Mouse (Mus musculus) midbrain, postnatal 0 days (tissue): ENCODE data around the gene Satb1. TPM values are rescaled to one million over a fixed set of nuclear protein-coding genes. Genes with fewer than 3 reads are reported as not detected.

Experiments used
- ATAC-seq: fragments of 200-750 bp; cut with Nextera tagmentation; 2 replicates; pipeline ENCODE4 v1.8.0; 2017; ENCODE audit warnings: moderate number of reproducible peaks, mild to moderate bottlenecking, moderate TSS enrichment, moderate library complexity; ENCODE audit not compliant: low FRiP score
- DNase-seq: peaks from one replicate; pipeline ENCODE4 v3.0.0-alpha.2; 2015; ENCODE audit warnings: low spot score
- H3K27ac ChIP-seq: fragments of 300-500 bp; sonication (generic); 2 replicates; pipeline ENCODE4 v1.5.1; 2014; ENCODE audit warnings: low read depth, mild to moderate bottlenecking, low read length, mixed read lengths
- H3K27me3 ChIP-seq: fragments of 300-500 bp; sonication (generic); 2 replicates; pipeline ENCODE4 v1.6.1; 2014; ENCODE audit warnings: low read length, control low read depth, mixed read lengths; ENCODE audit not compliant: insufficient read depth
- H3K36me3 ChIP-seq: fragments of 300-500 bp; sonication (generic); 2 replicates; pipeline ENCODE4 v1.6.1; 2014; ENCODE audit warnings: low read length, control low read depth, mixed read lengths; ENCODE audit not compliant: insufficient read depth
- H3K4me1 ChIP-seq: fragments of 300-500 bp; sonication (generic); 2 replicates; pipeline ENCODE4 v1.6.1; 2014; ENCODE audit warnings: mild to moderate bottlenecking, control low read depth, antibody characterized with exemption, low read length, mixed read lengths; ENCODE audit not compliant: insufficient read depth
- H3K4me2 ChIP-seq: fragments of 300-500 bp; sonication (generic); 2 replicates; pipeline ENCODE4 v1.6.1; 2014; ENCODE audit warnings: low read depth, mild to moderate bottlenecking, low read length, mixed read lengths; ENCODE audit not compliant: poor library complexity, severe bottlenecking
- H3K4me3 ChIP-seq: fragments of 300-500 bp; sonication (generic); 2 replicates; pipeline ENCODE4 v1.5.1; 2014; ENCODE audit warnings: low read depth, mild to moderate bottlenecking, low read length, moderate library complexity
- H3K9ac ChIP-seq: fragments of 300-500 bp; sonication (generic); replicated peaks from 2 replicates; pipeline ENCODE4 v1.6.1; 2014; ENCODE audit warnings: mild to moderate bottlenecking, low read length, moderate library complexity, mixed read lengths; ENCODE audit not compliant: poor library complexity, severe bottlenecking
- H3K9me3 ChIP-seq: fragments of 300-500 bp; sonication (generic); 2 replicates; pipeline ENCODE4 v1.6.1; 2016; ENCODE audit warnings: low read length, control low read depth
- CTCF ChIP-seq: IDR thresholded peaks from 2 replicates; pipeline ENCODE4 v1.5.1; 2016; ENCODE audit warnings: antibody characterized with exemption, mild to moderate bottlenecking
- WGBS: fragments of 180-500 bp; shearing (Covaris S2); extraction: QIAGEN DNeasy Blood & Tissue Kit; methylation state at CpG from one replicate; pipeline ENCODE4 v1.1.7; 2014; 5-methylcytosine and 5-hydroxymethylcytosine counted together
- polyA plus RNA-seq: library from polyadenylated mRNA; unstranded; fragments of >200 nt; fragmentation: Nextera tagmentation; extraction: Ambion mirVana; gene quantifications from 2 replicates; pipeline ENCODE4 v1.2.1, GENCODE M21; 2015
- total RNA-seq: library from RNA; depleted of rRNA; stranded (reverse); fragments of >200 nt; gene quantifications from 2 replicates; pipeline ENCODE4 v1.2.3, GENCODE M21; 2014

Gene Satb1
- total and polyA plus RNA-seq, 2 experiments from 2014 or later = 13.6 to 29.8 TPM

GRCm38 (mm10) chr17:51839484-51839883 lies 6.4 kb upstream of the Satb1 start:
- no peak overlapping the region for H3K9ac ChIP-seq
- 72% methylated on average over 5 of the region's 5 CpGs for WGBS
- TF ChIP-seq CTCF = no peak
- no peaks in the 10 kb centered on the region for H3K4me1 ChIP-seq
- peaks cover 6% of the 10 kb centered on the region; the same call in 1 of the 2 replicates for H3K27me3 ChIP-seq
- ATAC-seq (no peak), DNase-seq (no peak)
- no peak overlapping the region for H3K4me2 ChIP-seq
- H3K4me3 ChIP-seq = no peak overlapping the region
- H3K27ac ChIP-seq = no peak overlapping the region
- H3K36me3 ChIP-seq = no peaks in the 10 kb centered on the region
- H3K9me3 ChIP-seq = no peaks in the 10 kb centered on the region

GRCm38 (mm10) chr17:51836901-51837300 lies 3.8 kb upstream of the Satb1 start:
- H3K4me2 ChIP-seq = no peak overlapping the region
- ATAC-seq (no peak), DNase-seq (no peak)
- no peak for TF ChIP-seq CTCF
- peaks cover 12% of the 10 kb centered on the region; the same call in 1 of the 2 replicates for H3K27me3 ChIP-seq
- no peaks in the 10 kb centered on the region for H3K36me3 ChIP-seq
- no peaks in the 10 kb centered on the region for H3K9me3 ChIP-seq
- no peak overlapping the region for H3K9ac ChIP-seq
- no peaks in the 10 kb centered on the region; the same call in 1 of the 2 replicates for H3K4me1 ChIP-seq
- H3K4me3 ChIP-seq = no peak overlapping the region
- WGBS = 23% methylated on average over 1 of the region's 1 CpGs
- H3K27ac ChIP-seq = no peak overlapping the region

- Histone ChIP-seq H3K4me1 (peaks cover 5% of the 10 kb centered on the region; the same call in 1 of the 2 replicates), H3K4me3 (no peak overlapping the region), H3K4me2 (no peak overlapping the region), H3K9me3 (no peaks in the 10 kb centered on the region), H3K27ac (no peak overlapping the region), H3K9ac (no peak overlapping the region), H3K36me3 (no peaks in the 10 kb centered on the region), H3K27me3 (peaks cover 18% of the 10 kb centered on the region)
- WGBS = 94% methylated on average over 5 of the region's 5 CpGs
- TF ChIP-seq CTCF = no peak
- ATAC-seq (no peak), DNase-seq (no peak)
These were observed 3.2 kb upstream of the Satb1 start for GRCm38 (mm10) chr17:51836243-51836642.

- Histone ChIP-seq H3K4me2 (peak overlapping the region; percentile 98), H3K4me3 (peak overlapping the region; percentile 74; the same call in 1 of the 2 replicates), H3K27ac (no peak overlapping the region), H3K27me3 (peaks cover 23% of the 10 kb centered on the region), H3K36me3 (no peaks in the 10 kb centered on the region), H3K4me1 (peaks cover 5% of the 10 kb centered on the region; the same call in 1 of the 2 replicates), H3K9me3 (no peaks in the 10 kb centered on the region), H3K9ac (no peak overlapping the region)
- no peak for ATAC-seq
- TF ChIP-seq CTCF = no peak
- no peak for DNase-seq
- WGBS = 4% methylated on average over 16 of the region's 16 CpGs
These were observed 680 bp upstream of the Satb1 start for GRCm38 (mm10) chr17:51833578-51834361.

GRCm38 (mm10) chr17:51832421-51832875 lies 642 bp downstream of the Satb1 start:
- ATAC-seq (peak; percentile 70), DNase-seq (no peak)
- H3K36me3 ChIP-seq = no peaks in the 10 kb centered on the region
- H3K4me2 ChIP-seq = peak overlapping the region; percentile 98
- no peaks in the 10 kb centered on the region for H3K9me3 ChIP-seq
- WGBS = 0% methylated on average over 27 of the region's 66 CpGs
- TF ChIP-seq CTCF = no peak
- H3K27me3 ChIP-seq = peaks cover 23% of the 10 kb centered on the region
- H3K27ac ChIP-seq = no peak overlapping the region
- H3K9ac ChIP-seq = peak overlapping the region; percentile 63
- H3K4me3 ChIP-seq = peak overlapping the region; percentile 74
- H3K4me1 ChIP-seq = peaks cover 5% of the 10 kb centered on the region; the same call in 1 of the 2 replicates
